Mouse (Mus musculus) intestine, postnatal 0 days (tissue): ENCODE data around the gene Rapgef1. TPM values are rescaled to one million over a fixed set of nuclear protein-coding genes. Genes with fewer than 3 reads are reported as not detected.

Experiments used
- ATAC-seq: fragments of 200-750 bp; cut with Nextera tagmentation; 2 replicates; pipeline ENCODE4 v1.8.0; 2017; ENCODE audit warnings: mild to moderate bottlenecking, moderate TSS enrichment, moderate library complexity
- H3K27ac ChIP-seq: fragments of 300-500 bp; sonication (generic); 2 replicates; pipeline ENCODE4 v1.5.1; 2014; ENCODE audit warnings: mild to moderate bottlenecking, low read depth, low read length, moderate library complexity
- H3K27me3 ChIP-seq: fragments of 300-500 bp; sonication (generic); replicated peaks from 2 replicates; pipeline ENCODE4 v1.6.1; 2014; ENCODE audit warnings: low read length, mixed read lengths; ENCODE audit not compliant: control insufficient read depth, insufficient read depth
- H3K36me3 ChIP-seq: fragments of 300-500 bp; sonication (generic); 2 replicates; pipeline ENCODE4 v1.6.1; 2014; ENCODE audit warnings: mild to moderate bottlenecking, moderate library complexity; ENCODE audit not compliant: control insufficient read depth, insufficient read depth
- H3K4me1 ChIP-seq: fragments of 300-500 bp; sonication (generic); replicated peaks from 2 replicates; pipeline ENCODE4 v1.6.1; 2014; ENCODE audit warnings: antibody characterized with exemption, low read length, mixed read lengths; ENCODE audit not compliant: control insufficient read depth, insufficient read depth
- H3K4me2 ChIP-seq: fragments of 300-500 bp; sonication (generic); replicated peaks from 2 replicates; pipeline ENCODE4 v1.6.1; 2014; ENCODE audit warnings: low read depth, mild to moderate bottlenecking, moderate library complexity
- H3K4me3 ChIP-seq: fragments of 300-500 bp; sonication (generic); 2 replicates; pipeline ENCODE4 v1.5.1; 2014; ENCODE audit warnings: low read depth, low read length
- H3K9ac ChIP-seq: fragments of 300-500 bp; sonication (generic); 2 replicates; pipeline ENCODE4 v1.6.1; 2014; ENCODE audit warnings: mild to moderate bottlenecking, low read depth, low read length
- H3K9me3 ChIP-seq: fragments of 300-500 bp; sonication (generic); 2 replicates; pipeline ENCODE4 v1.6.1; 2016; ENCODE audit warnings: mixed run types; ENCODE audit not compliant: control insufficient read depth
- CTCF ChIP-seq: sonication (generic); IDR thresholded peaks from 2 replicates; pipeline ENCODE4 v1.5.1; 2016; ENCODE audit warnings: low read depth, mild to moderate bottlenecking, control low read depth, antibody characterized with exemption, moderate library complexity
- WGBS: fragments of 180-500 bp; shearing (Covaris S2); extraction: QIAGEN DNeasy Blood & Tissue Kit; methylation state at CpG from one replicate; pipeline ENCODE4 v1.1.7; 2014; 5-methylcytosine and 5-hydroxymethylcytosine counted together
- polyA plus RNA-seq: library from polyadenylated mRNA; unstranded; fragments of >200 nt; fragmentation: Nextera tagmentation; extraction: Ambion mirVana; gene quantifications from 2 replicates; pipeline ENCODE4 v1.2.1, GENCODE M21; 2015

The Rapgef1 gene
- polyA plus RNA-seq, 1 experiment from 2014 or later: 6.1 TPM

DNA sequence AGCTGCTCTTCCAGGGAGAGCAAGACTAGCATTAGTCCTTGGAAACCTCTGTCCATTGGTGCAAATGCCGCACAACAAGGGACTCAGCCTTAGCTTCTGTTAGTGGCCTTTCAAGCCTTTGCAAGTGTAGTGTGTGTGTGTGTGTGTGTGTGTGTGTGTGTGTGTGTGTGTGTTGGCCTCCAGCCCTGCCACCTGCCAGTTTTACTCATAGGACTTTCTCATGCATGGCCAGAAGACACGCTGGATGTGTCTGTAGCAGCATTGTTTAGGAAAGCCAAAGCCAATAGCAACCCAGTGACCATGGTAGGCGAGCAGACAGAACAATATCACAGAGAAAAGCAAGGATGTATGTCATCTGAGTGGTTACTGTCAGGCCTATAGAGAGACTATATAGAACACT, 52.3 kb downstream of the Rapgef1 start:
- H3K4me2 ChIP-seq: no peak overlapping the region
- ATAC-seq: no peak
- no peaks in the 10 kb centered on the region for H3K9me3 ChIP-seq
- no peaks in the 10 kb centered on the region for H3K27me3 ChIP-seq
- TF ChIP-seq CTCF: no peak
- no peak overlapping the region for H3K4me3 ChIP-seq
- WGBS: 90% methylated on average over 3 of the region's 3 CpGs
- H3K9ac ChIP-seq: no peak overlapping the region
- H3K27ac ChIP-seq: no peak overlapping the region
- no peaks in the 10 kb centered on the region; the same call in 1 of the 2 replicates for H3K4me1 ChIP-seq
- no peaks in the 10 kb centered on the region for H3K36me3 ChIP-seq

GRCm38 (mm10) chr2:29672746-29673536, 53.4 kb downstream of the Rapgef1 start:
- Histone ChIP-seq H3K9me3 (no peaks in the 10 kb centered on the region), H3K4me3 (no peak overlapping the region), H3K4me1 (no peaks in the 10 kb centered on the region; the same call in 1 of the 2 replicates), H3K4me2 (no peak overlapping the region), H3K9ac (no peak overlapping the region), H3K36me3 (no peaks in the 10 kb centered on the region), H3K27ac (no peak overlapping the region), H3K27me3 (no peaks in the 10 kb centered on the region)
- WGBS: 82% methylated on average over 7 of the region's 7 CpGs
- ATAC-seq: no peak
- TF ChIP-seq CTCF: no peak

DNA sequence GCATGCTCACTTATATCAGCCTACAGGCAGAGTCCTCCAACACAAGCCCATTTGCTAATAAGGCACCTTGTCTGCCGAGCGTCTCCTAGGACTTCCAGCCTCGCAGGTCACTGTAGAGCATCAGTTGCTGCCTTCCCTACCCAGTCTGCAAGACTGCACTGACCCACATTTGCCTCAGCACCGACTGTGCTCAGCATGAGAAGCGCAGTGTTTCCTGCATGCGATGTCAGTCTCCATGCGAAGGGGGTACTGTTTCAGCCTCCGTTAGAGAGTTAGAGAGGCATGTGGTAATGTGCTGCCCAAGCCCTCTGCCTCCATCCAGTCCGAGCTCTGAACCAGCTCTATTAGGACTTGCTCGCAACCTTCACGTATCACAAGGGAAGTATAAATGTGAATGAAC, 54.6 kb downstream of the Rapgef1 start:
- TF ChIP-seq CTCF: no peak
- no peak overlapping the region for H3K4me3 ChIP-seq
- no peak for ATAC-seq
- no peak overlapping the region for H3K27ac ChIP-seq
- no peaks in the 10 kb centered on the region for H3K27me3 ChIP-seq
- H3K4me1 ChIP-seq: no peaks in the 10 kb centered on the region
- no peaks in the 10 kb centered on the region for H3K9me3 ChIP-seq
- WGBS: 84% methylated on average over 11 of the region's 11 CpGs
- no peak overlapping the region for H3K9ac ChIP-seq
- H3K4me2 ChIP-seq: no peak overlapping the region
- peaks cover 4% of the 10 kb centered on the region; the same call in 1 of the 2 replicates for H3K36me3 ChIP-seq

GRCm38 (mm10) chr2:29674545-29674944, 55.0 kb downstream of the Rapgef1 start:
- WGBS: 51% methylated on average over 2 of the region's 2 CpGs
- Histone ChIP-seq H3K4me1 (no peaks in the 10 kb centered on the region), H3K4me2 (no peak overlapping the region), H3K27ac (no peak overlapping the region), H3K4me3 (no peak overlapping the region), H3K27me3 (no peaks in the 10 kb centered on the region), H3K9ac (no peak overlapping the region), H3K9me3 (no peaks in the 10 kb centered on the region), H3K36me3 (peaks cover 9% of the 10 kb centered on the region; the same call in 1 of the 2 replicates)
- no peak for ATAC-seq
- TF ChIP-seq CTCF: no peak

GRCm38 (mm10) chr2:29675846-29676245, 56.3 kb downstream of the Rapgef1 start:
- WGBS: 72% methylated on average over 4 of the region's 4 CpGs
- H3K4me1 ChIP-seq: no peaks in the 10 kb centered on the region
- no peak for ATAC-seq

DNA sequence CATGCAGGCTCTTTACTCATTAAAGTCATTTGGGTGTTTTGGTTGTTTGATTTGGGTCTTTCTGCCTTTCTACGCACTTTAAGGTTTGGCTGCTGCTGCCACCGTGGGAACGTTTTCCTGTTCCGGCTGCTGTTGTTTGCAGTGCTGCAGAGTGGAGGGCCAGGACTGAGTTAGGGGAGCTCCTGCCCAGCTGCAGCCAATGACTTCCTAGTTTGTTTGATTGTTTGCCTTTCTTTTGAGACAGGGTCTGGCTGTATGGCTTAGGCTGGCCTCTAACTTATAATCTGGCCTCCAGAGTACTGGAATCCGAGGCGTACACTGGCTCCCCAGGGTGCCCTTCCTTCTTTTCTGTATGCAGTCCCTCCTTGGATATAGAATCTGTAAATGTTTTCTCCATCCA, 57.0 kb downstream of the Rapgef1 start:
- H3K36me3 ChIP-seq: peaks cover 12% of the 10 kb centered on the region; the same call in 1 of the 2 replicates
- WGBS: 62% methylated on average over 6 of the region's 6 CpGs
- no peak overlapping the region for H3K4me2 ChIP-seq
- no peaks in the 10 kb centered on the region for H3K9me3 ChIP-seq
- H3K4me1 ChIP-seq: no peaks in the 10 kb centered on the region
- no peak overlapping the region for H3K27ac ChIP-seq
- TF ChIP-seq CTCF: no peak
- no peak overlapping the region for H3K9ac ChIP-seq
- ATAC-seq: no peak
- no peaks in the 10 kb centered on the region for H3K27me3 ChIP-seq
- no peak overlapping the region for H3K4me3 ChIP-seq

More at GRCm38 (mm10) chr2:29675846-29676245, 56.3 kb downstream of the Rapgef1 start:
- Histone ChIP-seq H3K36me3 (peaks cover 12% of the 10 kb centered on the region; the same call in 1 of the 2 replicates), H3K9me3 (no peaks in the 10 kb centered on the region), H3K9ac (no peak overlapping the region), H3K4me3 (no peak overlapping the region), H3K4me2 (no peak overlapping the region), H3K27ac (no peak overlapping the region), H3K27me3 (no peaks in the 10 kb centered on the region)
- no peak for TF ChIP-seq CTCF
